Mouse (Mus musculus): ENCODE measurements around the gene Olfr1095.

Olfr1095 gene

GRCm38 (mm10) chr2:86851596-86851995 is at the start of gene Olfr1095:
Olfr1095 (minus strand) TSS chr2:86851696.
- no peak for DNase-seq (ENCODE audit: extremely low spot score, low read depth, low spot score)

GRCm38 (mm10) chr2:86892116-86892515 is 40.6 kb upstream of the Olfr1095 start, which contains the start of gene Olfr1097:
Olfr1097 (minus strand) TSS chr2:86892216.
- no peak for DNase-seq (ENCODE audit: extremely low spot score, low read depth, low spot score)

- no peak for DNase-seq (ENCODE audit: extremely low spot score, low read depth, low spot score)
Observed at GRCm38 (mm10) chr2:86874702-86875101, 23.2 kb upstream of the Olfr1095 start, which contains the start of gene Gm13723. Gm13723 (minus strand) TSS chr2:86874802.

- no peak for DNase-seq (ENCODE audit: extremely low spot score, low read depth, low spot score)
Observed at GRCm38 (mm10) chr2:86824363-86824762, 27.1 kb downstream of the Olfr1095 start, which contains the start of gene Olfr1094. Olfr1094 (plus strand) TSS chr2:86824663.

GRCm38 (mm10) chr2:86809918-86810317 is 41.6 kb downstream of the Olfr1095 start, which contains the start of gene Olfr141:
Olfr141 (minus strand) TSS chr2:86810018.
- DNase-seq (ENCODE audit: extremely low spot score, low read depth, low spot score): no peak
